Mouse (Mus musculus) heart, adult 8-10 months (tissue): ENCODE measurements at regions not wholly inside any gene's neighbourhood (a gene's known extent, or its start where the extent isn't known, plus 50 kb on each side); places are given as distances from the start of the nearest gene placed in this dataset.

Experiments
- DNase-seq: peaks from one replicate; pipeline ENCODE4 v3.0.0; 2022; ENCODE audit warnings: low spot score

DNA sequence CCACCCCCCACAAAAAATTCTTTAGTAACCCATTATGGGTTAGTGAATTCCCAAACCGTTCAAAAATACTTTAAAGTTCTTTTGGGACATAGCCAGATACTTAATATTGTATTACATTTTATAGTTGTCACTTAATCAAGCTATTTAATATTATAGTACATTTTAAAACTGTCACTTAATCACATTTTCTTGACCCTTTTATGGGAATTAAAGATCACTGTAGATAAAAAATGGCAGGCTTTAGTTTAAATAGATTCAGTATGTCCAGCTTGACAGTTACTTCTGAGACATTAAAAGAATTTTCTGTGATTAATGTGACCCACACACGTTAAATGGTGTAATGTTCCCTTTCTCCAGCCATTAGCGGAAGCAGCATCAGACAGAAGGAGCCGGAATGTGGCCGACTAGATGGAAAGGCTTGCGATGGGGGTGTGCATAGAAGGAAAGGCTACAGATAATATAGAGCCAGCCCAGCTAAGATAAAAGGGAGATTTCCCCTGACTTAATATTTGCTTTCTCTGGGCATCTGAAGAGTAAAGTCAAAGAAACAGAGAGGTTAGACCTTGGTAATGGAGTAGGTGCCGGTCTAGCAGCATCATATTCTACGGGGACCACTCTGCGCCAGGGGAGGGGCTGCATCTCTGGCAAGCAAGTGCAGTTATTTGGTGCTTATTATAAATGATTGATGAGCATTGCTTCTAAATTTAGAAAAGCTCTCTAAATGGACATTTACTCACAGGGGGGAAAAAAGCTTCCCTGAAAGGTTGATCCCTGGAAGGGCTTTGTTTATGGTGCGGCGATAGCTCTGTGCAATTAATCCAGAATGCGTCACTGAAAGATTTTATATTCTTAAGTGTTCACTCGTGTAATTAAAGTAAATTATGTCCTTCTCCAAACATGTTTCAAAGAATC, 331.8 kb upstream of the Meis1 start:
- DNase-seq = no peak

DNA sequence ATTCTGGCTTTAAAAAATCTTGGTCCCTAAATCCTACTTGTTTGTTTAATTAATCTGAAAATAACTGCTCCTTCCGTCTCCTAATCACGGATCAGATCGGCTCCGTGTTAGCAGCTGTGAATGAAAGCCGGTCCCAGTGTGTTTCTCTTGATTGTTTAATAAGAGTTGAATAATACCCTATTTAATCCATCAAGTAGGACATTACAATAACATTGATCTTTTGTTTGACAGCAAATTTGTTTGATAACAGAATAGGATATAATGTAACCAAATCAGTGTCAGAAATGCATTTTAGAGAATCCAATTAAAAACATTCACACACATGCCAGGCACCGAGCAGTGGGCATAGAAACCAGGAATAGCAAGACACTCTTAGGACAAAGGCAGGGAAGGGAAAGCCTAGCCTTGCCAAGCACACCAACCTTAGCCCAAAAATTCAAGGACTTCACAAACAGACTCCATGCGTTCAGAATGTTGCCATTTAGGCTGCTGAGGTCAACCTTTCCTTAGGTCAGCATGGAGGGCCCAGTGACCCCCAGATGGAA, 332.5 kb upstream of the Meis1 start:
- DNase-seq = no peak

DNA sequence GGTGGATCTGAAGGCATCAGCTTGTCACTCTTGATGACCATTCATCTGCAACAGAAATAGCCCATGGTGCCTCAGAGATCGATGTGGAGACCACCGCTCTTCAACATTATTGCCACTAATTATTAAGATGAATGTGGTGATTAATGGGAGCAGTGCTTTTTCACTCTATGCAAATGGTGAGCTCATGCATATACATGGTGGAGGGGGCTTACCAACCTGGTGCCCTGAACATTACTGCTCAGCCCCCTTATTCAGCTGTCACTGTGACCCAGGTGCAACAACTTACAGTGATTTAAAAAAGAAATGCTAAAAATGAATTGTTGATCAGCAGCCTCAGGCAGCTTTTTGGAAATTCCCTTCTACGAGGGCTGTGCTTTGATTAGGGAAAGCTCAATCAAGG, 334.9 kb upstream of the Meis1 start:
- DNase-seq = no peak

DNA sequence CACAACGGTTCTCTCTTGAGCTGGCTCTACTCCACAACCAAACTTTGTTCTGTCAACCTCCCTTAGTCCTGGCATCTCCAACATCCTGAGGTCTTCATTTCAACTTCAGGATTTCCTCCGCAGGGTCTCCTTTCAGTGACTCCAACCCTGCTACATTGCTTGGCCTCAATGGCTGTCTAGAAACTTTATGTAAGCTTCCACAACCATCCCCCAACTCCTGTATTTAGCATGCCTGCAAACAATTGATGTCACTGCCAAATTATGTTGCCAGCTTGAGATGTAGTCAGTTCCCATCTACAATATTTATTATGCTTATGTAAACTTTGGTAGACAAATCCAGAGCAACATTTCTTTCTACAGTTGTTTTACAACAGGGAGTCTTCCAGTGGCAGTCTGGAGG, 336.4 kb upstream of the Meis1 start:
- DNase-seq = no peak

DNA sequence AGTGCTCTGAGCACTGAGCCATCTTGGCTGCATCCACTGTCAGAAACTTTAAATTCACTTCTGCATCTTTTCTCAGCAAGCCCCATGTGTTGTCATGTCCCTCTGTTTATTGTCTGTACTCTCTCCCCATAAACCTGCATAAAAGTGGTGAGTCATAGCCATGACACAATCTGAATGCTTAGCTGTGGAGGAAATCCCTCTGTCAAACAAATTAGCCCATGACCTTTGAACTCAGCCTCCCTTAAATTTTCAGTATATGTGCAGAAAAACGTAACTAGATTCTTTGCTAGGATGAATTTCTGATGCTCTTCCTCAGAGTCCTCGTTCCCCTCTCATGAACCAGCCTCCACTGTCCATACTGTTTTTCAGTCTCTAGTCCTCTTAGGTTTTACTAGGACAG, 337.4 kb upstream of the Meis1 start:
- no peak for DNase-seq

DNA sequence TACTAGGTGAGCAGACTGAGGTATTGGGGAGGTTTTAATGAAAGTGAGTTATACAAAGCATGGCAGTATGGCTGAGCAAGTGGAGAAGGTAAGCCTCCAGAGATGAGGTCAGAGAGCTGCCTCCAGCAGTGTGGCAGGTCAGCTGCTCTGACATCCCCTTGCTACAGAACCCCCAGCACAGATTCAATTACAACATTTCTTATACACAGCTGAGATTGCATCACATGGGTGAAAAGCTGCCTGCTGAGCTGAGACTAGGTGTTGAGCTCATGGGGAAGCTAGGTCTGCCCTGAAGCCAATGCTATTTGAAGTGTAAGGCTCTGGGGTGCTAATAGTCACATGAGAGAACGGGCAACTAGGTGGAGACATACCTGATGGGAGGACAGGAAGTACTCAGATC, 350.4 kb upstream of the Meis1 start:
- DNase-seq = no peak

DNA sequence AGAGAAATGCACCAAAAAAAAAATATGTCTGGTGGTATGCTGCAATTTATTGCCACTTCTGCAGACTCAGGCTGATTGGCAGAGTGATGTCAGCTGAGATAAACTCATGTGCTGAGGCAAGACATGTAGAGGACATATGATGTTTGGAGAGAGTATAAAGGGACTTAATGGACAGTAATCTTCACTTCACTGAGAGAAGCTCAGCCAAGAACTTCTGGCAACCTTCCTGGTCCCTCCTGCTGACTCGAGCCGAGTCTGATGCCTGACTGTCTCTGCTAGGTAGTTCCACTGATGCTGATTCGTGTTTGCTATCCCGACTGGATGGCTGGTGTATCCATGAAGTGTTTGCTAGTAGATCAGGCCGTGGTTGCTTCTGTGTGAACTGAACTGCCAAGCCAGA, 354.7 kb upstream of the Meis1 start:
- no peak for DNase-seq

DNA sequence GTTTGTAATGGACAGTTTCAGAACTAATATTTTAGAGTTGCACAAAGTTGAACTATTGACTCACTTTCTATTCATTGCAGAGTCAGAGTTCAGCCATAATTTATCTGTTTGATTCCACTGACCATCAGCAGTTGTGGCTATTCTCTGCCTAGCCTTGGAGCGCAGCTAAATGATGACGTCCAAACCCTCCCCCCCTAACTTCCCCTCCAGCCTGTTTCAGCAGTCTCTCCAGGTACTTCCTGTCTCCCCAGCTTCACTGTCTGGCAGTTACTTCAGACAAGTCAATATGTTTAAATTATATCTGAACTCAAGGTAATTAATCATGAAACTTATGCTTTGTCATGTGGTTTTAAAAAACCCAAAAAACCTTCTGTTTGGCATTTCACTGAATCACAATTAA, 362.1 kb upstream of the Meis1 start:
- no peak for DNase-seq

DNA sequence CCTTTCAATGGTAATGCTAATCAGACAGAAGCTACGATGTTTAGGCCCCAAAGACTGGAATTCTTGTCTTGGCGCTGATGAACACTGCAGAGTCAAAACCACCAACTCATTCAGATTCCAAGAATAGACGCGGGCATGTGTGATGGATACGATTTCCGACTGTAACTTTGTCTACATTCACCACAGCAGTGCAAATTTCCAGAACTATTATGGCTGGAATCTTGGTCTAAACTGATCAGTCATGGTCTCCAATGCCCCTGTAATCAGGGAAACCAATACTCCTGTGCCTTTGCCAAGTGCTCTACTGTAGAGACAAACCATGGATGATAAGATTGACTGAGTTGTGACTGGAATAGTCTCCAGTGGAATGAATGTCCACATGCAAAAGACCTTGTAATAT, 370.4 kb upstream of the Meis1 start:
- no peak for DNase-seq

DNA sequence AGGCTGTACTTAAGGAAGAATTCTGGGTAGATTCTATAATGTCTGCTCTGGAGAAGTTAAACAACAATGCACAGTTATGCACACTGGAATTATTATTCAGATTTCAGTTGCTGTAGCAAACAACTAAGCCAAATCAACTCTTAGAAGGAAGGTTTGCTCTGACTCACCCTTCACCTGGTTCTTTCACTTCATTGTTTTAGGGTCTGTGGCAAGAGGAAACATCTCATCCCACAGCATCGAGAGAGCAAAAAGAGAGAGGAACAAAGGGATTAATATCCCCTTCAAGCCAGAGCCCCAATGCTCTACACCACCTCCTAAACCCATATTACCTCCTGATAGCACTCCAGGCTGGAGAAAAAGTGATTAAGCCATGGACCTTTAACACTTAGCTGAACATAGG, 373.4 kb upstream of the Meis1 start:
- DNase-seq = no peak

DNA sequence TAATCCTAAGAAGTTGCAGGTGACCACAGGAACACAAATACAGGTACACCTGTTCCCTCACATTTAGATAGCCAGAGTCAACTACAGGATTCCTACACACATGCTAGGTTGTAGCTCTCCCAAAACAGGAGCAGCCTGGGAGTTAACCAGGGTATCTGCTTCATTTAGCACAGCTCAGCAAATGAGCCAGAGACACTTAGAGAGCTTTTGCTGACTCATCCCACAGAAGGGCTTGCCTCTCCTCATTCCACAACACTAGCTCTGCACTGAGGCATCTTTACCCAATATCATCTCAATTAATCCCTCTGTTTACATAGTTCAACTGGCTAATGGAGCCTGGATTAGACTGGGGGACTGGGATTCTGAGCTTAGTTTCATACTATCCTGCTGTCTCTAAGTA, 375.6 kb upstream of the Meis1 start:
- DNase-seq = no peak

DNA sequence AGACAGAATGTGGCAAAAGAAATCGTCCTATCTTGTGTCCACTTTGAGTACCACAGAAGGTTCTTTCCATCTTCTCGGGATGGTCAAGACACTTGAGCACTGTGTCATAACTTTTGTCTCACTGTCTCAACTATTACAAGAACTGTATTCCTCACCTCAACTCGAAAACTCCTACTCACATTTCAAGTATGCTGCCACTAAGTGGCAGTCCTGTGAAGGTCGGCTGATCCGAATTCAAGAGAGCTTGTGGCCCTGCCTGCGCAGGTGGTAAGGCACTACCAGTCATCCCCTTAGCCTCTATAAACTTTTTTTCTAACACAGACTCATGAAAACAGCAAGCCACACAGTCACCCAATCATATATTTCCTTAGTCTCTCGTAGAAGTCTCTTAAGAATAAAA, 381.6 kb upstream of the Meis1 start:
- no peak for DNase-seq

DNA sequence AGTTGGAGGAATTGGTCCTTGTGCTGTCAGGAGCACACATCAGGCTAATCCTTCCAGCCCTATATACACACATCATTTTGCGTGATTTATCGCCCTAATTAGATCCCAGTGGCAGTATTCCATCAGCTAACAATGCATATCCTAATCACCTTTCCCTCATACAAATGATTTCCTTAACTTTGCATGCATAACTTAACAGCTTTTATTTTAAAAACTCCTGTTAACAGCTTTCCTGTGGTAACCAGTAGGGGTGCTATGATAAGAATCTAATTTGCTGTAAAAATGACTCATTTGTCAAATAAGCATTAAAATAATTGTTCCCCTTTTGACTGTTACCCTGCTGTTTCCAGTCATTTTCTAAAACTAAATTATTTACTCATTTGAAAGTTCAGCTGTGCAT, 401.4 kb upstream of the Meis1 start:
- no peak for DNase-seq

DNA sequence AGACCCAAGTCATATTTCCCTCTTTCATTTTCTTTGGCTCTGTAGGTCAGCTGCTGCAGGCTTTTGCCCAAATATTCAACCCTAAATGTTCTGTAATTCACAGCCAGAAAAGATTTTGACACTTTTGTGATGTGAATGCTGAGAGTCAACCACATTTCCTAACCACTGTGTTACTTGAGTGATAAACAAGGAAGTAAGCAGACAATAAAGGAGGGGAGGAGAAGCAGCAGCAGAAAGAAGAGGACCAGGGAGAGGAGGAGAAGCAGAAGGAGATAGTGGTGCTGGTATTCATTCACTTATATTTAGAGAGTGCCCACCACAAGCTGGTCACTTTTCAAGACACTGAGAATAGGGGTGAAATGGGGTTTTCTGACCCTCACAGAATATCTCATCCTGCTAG, 404.5 kb upstream of the Meis1 start:
- DNase-seq = peak; percentile 9

DNA sequence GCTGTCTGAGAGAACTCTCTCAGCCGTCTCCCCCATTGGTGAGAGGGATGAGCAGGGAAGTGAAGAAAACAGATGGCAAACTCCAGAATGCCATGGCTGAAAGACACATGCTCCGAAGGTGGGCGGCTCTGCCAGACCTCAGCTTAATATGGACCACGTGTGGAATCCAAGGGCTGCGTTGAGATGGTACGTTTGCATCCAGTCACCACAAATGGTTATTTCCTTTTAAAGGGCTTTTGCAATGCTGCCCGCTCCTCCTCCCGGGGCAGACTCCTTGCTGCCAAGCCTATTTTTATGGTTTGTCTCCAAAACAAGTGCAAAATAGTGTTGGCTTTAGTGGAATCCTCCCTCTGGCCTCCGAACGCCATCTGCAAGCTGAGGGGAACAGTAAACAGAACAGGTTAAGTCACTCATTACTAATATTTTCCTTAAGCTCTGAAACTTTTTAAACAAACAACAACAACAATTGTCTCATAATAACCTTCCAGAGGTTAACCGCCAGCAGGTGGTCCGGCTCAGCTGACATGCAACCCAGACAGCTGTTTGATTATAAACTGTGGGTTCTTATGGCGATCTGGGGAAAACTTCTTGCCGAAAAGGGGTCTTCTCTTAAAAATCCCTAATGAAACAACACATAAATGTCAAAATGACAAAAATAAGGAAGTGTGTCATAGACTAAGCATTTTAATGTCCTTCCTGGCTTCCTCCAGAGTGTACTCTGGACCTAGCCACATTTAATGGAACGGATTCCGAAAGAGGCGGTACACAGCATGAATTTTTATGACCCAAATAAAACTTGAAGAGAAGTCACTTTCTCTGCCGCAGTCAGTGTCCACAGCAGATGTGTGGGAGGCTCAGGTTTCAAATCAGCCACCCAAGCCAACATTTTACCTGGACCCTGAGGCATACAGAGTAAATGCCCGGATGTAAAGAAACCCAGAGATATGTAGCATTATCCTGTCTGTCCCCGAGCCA, 405.3 kb upstream of the Meis1 start:
- DNase-seq = peak; percentile 23

DNA sequence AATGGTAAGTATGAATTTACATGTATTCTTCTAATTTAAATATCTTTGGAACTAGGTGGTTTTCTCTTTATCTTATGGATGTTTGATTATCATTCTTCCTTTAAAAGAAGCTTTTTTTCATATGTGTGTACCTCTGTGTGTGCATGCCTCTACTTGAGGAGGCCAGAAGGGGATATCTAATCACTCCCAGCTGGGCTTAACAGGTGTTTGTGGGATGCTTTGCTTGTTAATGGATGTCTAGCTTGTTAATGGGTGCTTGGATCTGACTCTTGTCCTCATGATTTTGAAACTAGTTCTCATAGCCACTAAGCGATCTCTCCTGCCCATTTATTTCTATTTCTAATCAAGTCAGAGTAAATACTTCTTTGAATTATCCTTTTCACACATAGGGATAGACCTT, 408.8 kb upstream of the Meis1 start:
- DNase-seq = no peak

DNA sequence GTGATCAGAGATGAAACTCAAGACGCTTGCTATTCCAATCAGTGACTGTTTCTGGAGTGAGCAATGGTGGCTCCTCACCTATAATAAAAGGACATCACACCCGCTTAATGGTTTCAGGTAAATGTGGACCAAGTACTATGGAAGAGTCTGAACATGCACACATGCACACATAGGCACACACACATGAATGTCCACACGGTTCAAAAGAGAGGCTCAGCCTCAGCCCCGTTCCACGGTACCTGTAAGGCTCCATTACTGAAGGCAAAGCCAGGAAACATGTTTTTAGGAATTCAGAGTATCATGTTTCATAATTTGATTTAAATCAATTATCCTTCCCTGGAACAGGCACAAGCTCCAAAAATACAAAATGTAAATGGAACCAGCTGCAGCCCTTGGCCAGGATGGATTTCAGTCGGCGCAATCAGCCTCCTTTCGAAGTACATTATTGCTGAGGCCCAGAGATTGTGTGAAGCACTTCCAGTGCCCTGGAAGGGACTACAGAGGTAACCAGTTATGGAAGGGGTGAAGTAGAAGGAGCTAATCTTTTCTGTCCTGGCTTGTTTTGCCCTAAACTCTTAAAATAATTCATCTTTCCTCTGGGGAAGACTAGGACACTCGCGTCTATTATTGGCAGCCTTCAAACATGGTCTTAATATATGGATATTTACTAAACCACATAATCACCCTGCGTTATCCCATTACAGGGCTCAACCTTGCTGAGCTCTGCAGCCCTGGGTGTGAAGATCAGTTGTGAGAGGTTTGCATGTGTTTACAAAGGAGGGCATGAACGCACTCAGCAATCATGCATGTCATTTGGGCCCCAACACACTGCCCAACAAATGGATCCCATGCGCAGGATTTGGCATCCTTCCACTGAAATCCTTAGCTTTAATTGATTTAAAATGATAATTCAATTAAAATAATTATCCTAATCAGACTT, 415.2 kb upstream of the Meis1 start:
- DNase-seq = no peak

DNA sequence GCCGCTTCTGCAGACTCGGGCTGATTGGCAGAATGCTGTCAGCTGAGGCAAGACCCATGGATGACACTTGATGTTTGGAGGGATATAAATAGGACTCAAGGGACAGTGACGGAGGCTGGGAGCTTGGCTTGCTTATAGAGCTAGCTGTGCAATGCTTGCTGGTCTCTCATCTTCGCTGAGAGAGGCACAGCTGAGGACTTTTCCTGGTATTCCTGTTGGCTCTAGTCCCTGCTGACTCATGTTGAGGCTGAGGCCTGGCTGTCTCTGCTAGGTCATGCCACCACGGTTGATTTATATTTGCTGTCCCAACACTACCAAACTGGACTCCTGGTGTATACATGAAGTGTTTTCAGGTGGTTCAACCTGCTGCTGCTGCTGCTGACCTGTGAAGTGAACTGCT, 419.6 kb upstream of the Meis1 start:
- DNase-seq = no peak

DNA sequence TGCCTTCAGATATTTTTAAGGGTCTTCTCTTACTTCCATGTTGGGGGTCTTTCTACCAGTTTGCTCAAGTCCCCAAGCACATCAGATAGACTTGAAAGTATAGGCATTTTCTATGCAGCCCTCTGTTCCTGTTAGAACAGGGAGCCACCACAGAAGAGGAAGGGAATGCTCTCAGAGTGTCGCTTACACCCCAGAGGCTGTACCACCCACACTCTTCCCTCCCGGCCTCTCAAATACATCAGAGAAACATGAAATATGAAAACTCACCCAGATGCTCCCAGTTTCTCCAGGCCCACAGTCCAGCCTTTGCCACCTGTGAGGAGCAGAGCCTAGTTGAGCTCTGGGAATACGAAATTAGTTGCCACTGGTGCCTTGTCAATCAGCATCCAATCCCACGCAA, 423.2 kb upstream of the Meis1 start:
- no peak for DNase-seq

DNA sequence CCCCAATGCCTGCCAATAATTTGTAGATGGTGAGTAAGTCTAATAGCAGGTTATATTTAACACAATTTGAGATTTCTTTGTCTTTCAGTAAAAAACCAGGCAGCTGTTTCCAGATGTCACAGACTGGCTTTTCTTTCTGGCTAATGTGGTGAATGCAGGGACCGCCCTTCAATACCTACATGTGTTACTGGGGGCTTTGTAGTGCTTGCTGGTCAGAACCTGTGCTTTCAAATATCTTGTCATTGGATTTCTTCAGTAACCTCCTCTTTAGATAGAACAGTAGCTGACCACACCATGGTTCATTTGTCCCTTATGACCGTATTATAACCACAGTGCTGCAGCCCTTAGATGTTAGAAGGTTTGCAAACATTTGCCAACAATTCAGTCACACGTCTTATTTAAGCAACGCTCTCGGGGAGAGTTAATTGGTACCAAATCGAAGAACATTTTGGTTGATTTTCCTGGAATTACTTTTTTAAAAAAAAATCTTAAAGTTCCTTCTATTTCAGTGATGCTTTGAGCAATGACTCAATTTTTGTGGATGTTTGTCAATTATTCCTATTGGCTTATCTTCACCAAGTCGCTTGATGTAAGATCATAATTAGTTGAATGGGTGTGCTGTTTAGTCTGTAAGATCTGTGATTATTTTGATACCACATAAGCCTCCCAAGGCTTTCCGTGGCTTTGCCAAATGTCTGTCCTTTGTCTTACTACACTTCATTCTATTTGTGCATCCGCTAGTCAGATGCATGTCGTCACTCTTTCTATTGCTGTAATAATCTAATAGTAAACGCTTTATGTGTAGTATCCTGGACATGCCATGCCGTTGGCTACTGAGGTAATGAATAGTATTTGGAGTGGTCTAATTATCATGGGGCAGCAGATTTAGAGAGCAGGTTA, 436.9 kb upstream of the Meis1 start:
- no peak for DNase-seq
